Mouse (Mus musculus): Measurements from ENCODE around the gene Fam43b.

Fam43b gene

GRCm38 (mm10) chr4:138352692-138353091 lies 43.6 kb downstream of the Fam43b start:
- no peak for DNase-seq (ENCODE audit: low spot score in 2 of 2)

GRCm38 (mm10) chr4:138351821-138352220 lies 44.5 kb downstream of the Fam43b start:
- DNase-seq (ENCODE audit: low spot score in 2 of 2), result no peak

- no peak for DNase-seq (ENCODE audit: low spot score in 2 of 2)
Measured at GRCm38 (mm10) chr4:138348716-138349115, 47.6 kb downstream of the Fam43b start.

- DNase-seq (ENCODE audit: low spot score in 2 of 2), result no peak
Measured at GRCm38 (mm10) chr4:138347280-138347679, 49.0 kb downstream of the Fam43b start.

- no peak for DNase-seq (ENCODE audit: low spot score in 2 of 2)
Measured at GRCm38 (mm10) chr4:138344891-138345545, 51.3 kb downstream of the Fam43b start.

All from urinary bladder, postnatal 4 days (tissue).